Mouse (Mus musculus) heart, postnatal 0 days (tissue): ENCODE data around the gene Sgms1.
"Not testable (repeated sequence)": the region's sequence is repeated elsewhere in the genome, so short reads cannot be mapped to it uniquely, and the experiment has no call there.

Experiments
- CTCF ChIP-seq: IDR thresholded peaks from 2 replicates; pipeline ENCODE4 v1.5.1; 2016; ENCODE audit warnings: antibody characterized with exemption, control low read depth, low read depth
- EP300 ChIP-seq: IDR thresholded peaks from 2 replicates; pipeline ENCODE4 v1.6.1; 2016; ENCODE audit warnings: antibody characterized with exemption, low read depth

DNA sequence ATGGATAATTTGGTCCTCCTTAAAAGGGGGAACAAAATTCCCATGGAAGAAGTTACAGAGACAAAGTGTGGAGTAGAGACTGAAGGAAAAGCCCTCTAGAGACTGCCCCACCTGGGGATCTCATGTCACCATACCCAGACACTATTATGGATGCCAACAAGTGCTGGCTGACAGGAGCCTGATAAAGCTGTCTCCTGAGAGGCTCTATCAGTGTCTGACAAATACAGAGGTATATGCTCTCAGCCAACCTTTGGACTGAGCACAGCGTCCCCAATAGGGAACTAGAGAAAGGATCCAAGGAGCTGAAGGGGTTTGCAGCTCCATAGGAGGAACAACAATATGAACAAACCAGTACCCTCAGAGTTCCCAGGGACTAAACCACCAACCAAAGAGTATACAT is 304.7 kb downstream of the Sgms1 start:
- TF ChIP-seq EP300, CTCF: not testable (repeated sequence)
